Mouse (Mus musculus) adrenal gland (tissue): ENCODE data around the gene Dcxr.

Experiments used
- intact Hi-C: fragments of 180-260 bp; cut with DNase I; formaldehyde crosslinking; loops from one replicate; pipeline ENCODE4 v1.15.1; 2025

Dcxr gene

DNA sequence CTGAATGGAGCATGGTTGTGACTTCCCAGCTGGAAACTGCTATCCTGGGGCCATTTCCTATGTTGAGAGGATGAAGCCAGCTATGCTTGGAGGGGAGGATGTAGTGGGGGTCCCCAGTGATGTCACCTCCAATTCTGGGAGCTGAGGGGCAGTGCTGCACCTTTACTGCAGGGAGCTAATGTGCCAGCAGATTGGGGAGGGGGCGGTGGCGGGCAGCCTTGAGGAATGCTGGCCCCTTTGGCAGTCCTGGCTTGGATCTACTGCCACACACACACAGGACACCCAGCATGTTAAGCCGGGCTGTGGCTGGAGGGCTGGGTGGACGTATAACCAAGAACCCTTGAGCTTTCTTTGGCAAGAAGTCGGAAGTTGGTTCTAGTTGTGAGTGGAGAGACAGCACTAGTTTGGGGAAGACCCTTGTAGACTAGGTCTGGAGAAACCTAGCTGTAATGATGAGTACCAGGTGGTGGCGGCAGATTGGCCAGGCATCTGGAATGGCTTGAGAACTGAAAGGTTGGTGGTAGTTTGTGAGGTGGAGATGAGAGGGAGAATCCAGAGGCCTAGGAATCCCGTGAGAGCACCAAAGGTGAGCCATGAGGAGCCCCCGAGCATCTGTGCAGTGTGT lies 15.0 kb downstream of the Dcxr start:
- intact Hi-C loops = loop anchor here (2.0 to 10.0 kb wide), 3 partner anchors 53 to 193 kb away; partner anchors contain the start of gene Sirt7

DNA sequence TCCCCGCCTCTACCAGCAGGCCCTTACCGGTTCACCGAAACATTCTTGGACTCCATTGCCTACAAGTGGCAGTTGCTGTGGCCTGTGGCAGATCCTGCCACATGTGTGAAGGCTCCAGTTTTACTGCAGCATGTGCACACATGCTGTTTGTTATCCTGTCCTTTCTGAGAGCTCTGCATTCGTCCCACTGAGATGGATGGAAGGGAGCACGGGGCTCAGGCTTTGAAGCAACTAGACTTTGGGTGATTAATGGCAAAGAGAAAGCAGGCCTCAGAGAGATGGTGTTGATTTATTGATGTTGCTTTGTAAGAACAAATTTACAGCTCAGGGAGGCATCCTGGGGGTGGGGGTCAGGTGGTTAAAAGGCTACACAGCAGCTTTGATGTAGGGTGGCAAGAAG lies 16.4 kb downstream of the Dcxr start:
- intact Hi-C loops = loop anchor here (10.0 kb wide), 1 partner anchor 194 kb away; no protein-coding TSS in a partner anchor

DNA sequence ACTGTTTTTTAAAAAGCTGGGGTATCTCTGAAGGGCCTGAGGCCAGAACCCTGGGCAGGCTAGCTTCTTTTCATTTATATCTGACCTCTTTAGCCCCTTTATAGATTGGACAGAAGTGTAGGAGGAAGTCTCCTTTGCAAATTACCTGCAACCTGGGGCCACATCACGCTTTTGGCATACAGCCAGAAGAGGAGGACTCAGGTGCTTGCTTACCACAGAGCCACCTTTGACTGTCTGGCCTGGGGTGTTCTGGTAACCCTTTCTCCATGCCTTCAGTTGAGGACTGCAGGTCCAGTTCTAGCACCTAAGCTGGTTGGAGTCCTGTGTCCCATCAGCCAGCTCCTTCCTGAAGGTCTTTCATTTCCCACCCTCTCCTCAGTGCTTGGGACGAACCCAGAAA lies 17.5 kb downstream of the Dcxr start:
- intact Hi-C loops = no loop called here

DNA sequence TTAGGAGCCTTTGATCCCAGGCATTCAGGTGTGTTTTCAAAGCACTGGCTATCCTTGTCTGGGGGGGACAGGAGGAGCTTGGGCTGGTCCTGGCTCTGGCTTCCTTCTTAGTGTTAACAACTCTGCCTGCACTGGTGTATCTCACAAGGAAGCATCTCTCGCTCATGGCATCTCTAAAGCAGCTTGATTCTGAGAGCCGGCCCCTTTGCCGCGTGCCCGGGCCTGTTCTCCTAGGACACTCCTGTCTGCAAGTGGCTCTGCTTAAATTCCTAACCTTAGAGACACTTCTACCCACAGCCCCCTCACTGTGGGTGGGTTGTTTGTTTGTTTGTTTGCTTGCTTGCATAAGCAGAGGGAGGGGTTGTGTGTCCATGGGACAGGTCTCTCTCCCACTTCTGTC lies 19.1 kb downstream of the Dcxr start:
- intact Hi-C loops = no loop called here

DNA sequence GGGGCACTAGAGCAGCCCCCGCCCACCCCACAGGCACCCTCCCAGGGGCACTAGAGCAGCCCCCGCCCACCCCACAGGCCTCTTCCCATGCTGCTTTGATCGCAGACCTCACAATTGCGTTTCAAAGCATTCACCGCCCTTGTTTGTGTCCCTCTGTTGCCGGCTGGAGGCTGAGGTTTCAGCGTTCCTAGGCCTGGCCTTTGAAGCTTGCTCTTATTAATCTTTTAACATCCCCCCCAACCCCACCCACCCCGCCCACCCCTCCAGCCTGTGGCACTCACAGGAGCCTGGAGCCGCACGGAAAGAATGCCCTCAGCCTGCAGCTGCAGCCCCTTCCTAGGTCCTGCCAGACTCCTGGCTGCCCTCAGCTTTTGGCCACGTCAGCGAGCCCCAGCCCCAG lies 19.9 kb downstream of the Dcxr start:
- intact Hi-C loops = no loop called here

DNA sequence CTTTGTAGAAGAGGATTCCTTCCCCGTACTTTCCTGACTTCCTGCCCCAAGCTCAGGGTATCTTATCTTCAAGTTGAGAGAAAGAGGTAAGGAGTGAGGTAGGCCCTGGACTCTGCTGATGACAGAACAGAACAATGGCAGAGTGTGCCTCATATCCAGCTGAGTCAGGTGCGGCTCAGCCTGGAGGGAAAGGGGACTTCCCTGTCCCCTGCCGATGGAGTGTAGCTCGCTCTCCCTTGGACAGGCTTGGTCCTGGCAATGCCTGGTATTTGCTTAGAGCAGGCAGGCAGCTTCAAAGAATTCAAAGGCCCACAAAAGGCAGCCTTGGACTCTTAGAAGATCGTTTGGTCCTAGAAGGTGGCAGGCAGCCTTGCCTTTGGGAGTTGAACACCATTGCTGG lies 21.0 kb downstream of the Dcxr start:
- intact Hi-C loops = no loop called here

DNA sequence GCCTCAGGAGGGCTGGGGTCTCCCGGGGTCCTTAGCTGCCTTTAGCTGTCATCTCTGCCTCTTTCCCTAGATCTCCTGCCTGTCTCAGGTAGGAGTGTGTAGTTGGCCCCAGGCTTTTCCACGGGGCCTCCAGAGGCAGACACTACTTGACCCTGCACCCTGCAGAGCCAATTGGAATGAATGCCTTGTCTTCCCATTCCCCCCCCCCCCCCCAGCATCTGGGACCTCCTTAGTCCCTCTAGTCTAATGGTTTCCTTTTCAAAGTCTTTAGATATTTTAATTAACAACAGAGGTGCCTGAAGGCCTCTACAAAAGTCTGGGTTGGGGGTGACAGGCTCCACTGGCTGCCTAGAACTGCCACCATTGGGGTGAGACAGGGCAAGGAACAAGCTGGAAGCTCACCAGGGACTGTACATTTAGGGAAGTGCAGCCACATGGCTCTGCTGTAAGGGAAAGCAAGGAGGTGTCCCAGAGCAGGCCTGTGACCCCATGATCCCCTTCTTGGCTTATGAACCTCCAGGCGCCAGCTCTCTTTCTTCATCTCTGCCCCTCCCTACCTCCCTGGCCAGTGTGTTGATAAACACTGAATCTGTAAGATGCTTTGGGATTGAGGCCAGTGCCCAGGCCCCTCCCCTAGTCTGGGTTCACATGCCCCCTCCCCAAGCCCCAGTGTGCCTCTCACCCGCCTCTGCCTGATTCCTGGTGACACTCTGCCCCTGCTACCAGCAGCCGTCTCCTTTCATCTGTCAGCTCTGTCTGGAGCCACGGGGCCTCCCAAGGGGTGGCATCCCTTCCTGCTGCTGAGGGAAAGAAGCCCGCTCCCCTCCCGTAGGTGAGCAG lies 22.4 kb downstream of the Dcxr start:
- intact Hi-C loops = no loop called here

DNA sequence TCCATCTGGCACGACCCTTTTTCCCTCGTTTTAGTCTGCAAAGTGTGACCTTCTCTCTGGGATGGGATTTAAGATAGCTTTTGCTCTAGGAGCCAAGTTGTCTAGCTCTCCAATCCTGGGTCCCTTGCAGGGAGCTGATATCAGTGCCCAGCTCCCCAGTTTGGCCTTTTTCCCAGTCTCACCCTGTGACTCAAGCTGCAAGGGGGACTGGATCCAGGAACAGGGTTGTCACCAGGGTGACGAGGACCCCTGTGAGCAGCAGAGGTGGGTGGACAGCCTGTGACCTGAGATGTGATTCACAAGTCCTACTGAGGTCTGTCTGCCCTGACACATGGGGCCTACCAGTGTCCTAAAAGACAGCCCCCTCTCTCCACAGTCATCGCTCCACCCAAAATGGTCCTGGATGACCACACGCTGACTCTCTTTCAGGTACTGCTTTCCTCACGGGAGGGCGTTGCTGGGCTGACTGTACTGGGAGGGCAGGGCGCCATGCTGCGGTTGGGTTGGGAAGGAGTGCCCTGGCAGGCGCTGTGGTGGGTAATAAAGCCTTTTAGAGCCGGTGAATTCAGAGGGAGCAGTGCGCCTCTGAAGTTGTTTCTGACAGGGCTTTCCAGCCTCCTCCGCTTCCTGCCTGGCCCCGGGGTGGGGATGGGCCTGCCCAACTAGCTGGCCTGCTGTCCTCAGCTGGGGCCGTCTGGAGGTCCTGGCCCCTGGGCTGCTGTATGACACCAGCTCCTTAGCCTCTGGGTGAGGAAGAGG lies 23.2 kb downstream of the Dcxr start:
- intact Hi-C loops = no loop called here

DNA sequence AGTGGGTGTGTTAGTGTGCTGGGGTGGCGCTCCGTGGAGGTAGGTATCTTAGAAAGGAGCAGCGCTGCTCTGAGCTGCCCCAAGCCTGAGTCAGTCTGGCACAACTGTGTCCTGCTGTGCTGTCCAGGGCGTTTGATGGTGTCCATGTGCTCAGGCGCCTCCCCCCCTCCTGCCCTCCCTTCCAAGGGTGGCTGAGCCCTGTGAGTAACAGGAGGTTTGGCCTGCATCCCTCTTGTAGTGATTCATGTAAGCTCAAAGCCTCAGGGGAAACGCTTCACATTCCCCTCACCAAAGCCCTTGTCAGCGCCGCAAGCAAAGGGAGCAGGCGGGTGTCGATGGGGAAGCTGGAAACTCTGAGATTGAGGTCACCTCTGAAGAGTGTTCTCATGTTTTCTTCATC lies 29.3 kb downstream of the Dcxr start:
- intact Hi-C loops = no loop called here

DNA sequence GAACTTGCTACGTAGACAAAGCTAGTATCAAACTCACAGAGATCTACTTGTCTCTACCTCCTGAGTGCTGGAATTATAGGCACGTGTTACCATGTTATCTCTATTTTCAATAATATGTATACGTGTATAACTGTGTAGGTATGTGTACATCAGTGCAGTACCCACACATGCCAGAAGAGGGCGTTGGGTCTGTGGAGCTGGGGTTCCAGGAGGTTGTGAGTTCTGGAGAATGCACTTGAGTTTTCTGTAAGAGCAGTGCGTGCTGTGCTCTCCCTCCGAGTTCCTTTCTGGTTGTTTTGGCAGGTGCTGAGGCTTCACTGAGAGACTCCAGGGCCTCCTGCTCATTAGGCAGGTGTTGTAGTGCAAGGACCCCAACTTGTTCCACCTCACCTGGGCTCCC lies 30.5 kb downstream of the Dcxr start:
- intact Hi-C loops = no loop called here

DNA sequence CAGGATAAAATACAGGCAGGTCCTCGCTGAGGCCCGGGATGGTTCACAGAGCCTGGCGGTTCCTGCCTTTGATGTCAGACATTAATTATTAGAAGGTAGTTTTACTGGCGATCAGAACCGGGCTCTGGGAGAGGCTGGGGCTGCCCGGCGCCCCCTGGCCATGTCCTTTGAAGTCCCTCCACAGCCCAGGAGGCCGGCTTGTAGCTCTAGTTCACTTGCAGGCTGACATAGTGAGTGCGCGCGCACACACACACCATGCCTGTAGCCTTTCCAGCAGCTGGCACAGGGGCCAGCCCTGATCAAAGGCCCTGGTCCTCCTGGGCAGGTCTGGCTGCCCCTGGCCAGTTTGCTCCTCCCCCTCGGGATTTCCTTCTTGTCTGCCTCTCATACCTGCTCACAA lies 31.4 kb downstream of the Dcxr start:
- intact Hi-C loops = no loop called here

DNA sequence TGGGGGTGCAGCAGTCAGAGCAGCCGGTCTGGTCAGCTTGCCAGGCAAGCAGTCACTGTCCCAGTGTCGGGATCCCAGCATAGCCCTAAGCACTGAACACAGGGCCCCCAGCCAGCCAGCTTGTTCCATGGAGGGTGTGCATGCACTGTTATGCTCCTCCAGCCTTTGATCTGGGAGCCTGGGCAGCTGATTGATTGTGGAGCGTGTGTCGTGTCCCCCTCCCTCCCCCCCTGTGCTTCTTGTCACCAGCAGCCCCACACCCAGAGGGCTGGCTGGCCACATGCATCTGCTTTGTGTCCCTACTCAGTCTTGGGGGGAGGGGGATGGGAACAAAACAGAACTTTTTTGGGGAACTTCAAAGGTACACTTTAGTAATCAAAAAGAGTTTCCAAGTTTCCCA lies 31.9 kb downstream of the Dcxr start:
- intact Hi-C loops = no loop called here

DNA sequence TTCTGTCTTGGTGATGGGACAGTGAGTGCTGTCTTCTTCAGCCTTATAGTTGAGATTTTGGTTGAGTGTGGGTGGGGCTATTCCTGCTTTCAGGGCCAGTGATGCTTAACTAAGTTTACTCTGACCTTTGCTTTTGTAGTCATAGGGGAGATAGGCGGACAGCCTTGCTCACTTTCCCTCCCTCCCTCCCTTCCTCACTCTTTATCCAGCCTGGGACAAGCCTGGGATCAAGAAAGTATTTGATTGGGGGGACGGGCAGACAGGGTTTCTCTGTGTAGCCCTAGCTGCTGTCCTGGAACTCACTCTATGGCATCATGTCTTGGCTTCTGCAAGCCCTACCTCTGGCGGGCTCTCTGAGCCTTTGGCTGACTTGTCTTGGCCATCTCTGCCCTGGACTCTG lies 33.6 kb downstream of the Dcxr start:
- intact Hi-C loops = no loop called here

DNA sequence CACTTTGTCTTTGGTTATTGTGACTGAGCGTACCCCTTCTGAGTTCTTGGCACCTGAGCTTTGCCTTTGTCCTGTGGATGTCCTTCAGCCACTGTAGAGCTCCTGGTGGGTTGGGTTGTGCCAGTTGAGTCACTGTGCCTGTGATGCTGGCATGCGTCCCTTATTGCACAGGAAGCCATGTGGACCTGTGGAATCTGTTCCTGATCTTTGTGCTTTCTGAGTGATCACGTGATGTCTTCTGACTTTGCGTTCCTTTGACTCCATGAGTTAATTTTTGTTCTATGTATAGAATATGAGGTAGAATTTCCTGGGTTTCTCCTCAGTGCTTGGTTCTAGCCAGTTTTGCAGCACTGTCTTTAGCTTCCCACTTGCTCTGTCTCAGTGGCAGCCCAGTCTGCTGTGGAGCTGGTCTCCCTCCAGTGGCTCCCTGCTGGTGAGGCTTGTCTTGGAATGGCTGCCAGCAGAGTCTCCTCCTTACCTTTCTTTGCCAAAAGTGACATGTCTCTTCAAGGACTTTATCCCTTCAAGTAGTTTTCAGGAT lies 34.5 kb downstream of the Dcxr start:
- intact Hi-C loops = no loop called here

DNA sequence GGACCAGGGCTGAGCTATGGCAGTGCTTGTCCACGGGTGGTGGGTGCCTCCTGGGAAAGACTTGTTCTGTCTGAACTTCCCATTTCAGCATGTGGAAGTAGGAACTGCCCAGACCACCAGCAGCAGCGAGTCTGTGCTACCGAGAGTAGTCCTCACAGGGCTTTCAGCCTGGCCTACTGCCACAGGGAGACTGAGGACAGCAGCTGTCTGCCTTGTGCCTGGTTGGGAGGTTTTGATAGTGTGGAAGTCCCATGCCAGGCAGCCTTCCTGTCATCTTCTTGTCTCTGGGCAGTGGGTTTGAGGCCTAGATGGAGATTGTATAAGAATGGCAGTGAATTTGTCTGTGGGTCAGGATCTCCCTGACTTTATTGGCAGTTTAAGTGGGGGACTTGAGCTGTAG lies 37.7 kb downstream of the Dcxr start:
- intact Hi-C loops = no loop called here

DNA sequence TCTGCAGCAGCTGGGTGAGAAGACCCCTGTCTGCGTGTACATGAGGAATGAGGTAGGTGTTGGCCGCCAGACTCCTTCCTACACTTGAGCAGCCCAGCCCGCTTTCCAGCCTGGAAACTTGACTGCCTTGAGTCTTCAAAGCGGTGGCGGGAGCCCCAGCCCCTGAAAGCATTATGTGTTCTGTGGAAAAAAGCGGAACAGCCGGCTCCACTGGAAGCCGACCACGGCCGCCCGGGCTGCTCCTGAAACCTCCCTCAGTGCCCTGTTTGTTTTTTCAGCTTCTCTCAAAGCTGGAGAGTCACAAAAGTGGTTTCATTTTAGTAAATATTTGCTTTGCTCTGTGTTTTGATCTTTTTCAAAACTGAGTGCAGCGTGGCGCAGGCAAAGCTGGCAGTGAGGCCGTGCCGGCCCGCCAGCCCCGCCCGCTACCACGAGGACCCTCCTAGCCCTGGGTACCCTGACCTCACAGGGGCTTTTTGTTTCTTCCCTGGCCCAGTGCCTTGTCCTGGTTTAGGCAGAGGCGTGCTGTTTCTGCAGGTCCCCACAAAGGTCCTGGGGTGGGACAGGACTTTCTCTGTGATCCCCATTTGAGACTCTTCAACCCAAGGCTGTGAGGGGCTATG lies 40.3 kb downstream of the Dcxr start:
- intact Hi-C loops = no loop called here

DNA sequence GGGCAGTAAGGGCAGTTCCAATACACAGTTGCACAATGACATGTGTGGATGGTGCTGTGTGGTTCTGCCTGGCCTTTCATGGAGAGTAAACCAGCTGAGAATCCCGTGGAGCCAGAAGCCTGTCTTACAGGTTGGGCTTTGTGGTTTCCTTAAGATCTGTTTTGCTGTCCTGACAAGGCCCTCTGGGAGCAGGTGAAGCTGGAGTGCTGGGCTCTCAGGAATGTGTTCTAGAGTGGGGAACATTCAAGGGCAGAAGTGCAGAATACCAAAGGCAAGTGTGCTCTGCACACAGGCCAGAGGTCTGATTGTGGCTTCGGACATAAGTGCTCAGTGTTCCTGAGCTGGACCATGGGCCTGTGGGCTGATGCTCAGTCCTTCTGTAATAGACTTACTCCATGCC lies 42.4 kb downstream of the Dcxr start:
- intact Hi-C loops = no loop called here

DNA sequence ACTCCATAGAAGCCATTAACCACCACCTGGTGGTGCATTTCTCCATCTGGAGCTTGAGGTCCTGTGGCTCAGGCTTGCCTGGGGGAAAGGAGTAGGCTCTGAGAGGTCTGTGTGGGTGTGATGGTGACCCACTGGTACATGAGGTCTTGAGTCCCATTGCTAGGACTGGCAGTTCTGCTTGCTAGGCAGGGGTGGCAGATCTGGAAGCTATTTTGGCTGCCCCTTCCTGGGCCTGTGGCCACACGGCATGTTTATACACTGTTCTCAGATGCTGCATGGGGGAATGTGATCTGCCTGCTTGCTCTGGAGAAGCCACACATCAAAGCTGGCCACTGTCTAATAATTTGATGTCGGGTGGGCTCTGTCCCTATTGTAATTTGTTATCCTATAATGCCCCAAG lies 43.0 kb downstream of the Dcxr start:
- intact Hi-C loops = no loop called here

DNA sequence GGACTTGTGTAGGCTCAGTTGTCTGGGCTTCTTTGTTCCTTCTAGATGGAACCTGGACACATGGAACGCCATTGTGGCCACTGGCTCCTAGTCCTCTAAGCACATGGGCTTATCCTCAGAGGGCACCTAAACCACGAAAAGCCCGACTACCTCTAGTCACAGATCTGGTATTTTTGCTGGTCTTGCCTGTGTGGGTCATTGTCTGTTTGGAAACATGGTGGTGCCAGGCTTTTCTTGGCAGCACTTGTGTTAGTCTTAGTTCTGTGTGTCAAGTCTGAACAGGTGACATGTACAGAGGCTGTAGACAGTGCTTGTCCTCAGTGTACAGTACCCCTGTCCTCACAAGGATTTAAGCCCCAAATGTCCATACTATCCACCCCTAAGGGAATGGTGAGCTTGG lies 43.5 kb downstream of the Dcxr start:
- intact Hi-C loops = no loop called here

DNA sequence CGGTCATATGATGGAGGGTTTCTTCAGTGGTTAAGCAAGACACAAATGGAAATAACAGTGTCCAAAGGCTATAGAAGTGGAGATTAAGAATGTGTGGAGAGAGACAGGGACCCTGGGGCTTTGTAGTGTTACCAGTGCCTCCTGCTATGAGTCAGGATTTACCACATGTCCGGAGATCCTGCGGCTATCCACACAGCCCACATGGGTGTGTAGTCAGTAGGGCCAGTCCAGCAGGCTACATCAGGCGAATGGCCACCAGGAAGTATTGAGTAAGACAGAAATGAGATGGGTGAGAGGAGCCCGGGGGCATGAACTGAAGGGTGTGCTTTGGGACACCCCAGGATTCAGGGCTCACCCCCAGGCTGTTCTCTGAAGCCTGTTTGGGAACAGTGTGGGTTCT lies 44.4 kb downstream of the Dcxr start:
- intact Hi-C loops = no loop called here

DNA sequence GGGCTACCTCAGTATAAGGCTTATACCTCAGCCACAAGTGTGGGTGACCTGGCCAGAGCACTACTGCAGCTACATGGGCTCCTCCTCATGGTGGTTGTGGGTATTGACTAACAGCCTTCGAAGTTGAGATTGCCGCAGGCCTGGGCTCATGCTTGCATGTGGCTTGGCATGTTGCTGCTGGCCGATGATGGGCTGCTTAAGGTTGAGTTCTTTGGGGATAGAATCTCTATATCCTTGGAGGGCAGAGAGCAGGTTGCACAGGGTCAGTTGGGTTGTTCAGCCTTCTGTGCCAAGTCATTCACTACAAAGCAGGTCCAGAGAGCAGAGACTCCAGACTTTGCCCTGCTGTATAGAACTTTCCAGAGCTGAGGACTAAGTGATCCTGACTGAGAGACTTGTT lies 47.2 kb downstream of the Dcxr start:
- intact Hi-C loops = no loop called here

DNA sequence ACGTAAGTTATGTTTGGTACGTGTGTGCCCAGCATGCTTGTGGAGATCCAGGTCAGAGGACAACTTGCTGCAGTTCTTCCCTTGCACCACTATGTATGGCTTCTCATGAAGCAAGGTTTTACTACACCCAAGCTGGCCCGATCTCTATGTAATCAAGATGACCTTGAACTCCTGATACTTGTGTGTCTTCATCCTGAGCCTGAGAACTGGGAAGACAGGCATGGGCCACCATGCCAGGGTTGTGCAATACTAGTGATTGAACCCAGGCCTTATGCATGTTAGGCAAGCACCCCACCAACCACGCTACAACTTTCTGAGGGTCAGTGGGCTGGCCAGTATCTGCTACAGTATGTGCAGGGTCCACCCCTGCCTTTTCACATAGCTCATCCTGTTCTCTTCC lies 50.1 kb downstream of the Dcxr start:
- intact Hi-C loops = no loop called here
